ENCODE assay signal across 23 mouse cellular contexts in the genomic region with DNA sequence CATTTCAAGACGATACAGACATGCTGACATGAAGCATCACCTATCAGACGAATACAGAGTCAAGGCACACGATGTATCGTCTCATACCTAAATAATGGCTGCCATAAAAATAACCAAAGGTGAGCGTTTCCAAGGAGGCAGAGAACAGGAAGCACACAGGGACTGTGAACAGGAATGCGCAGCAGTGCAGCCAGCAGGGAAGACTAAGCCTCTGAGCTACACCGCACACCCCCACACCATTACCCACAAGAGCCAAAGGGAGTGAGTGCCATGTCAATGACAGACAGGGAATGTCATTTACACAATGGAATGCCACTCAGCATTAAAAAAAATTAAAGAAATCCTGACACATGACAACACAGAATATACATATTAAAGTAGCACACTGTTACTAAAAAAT. TPM values are rescaled to one million over a fixed set of nuclear protein-coding genes. Genes with fewer than 3 reads are reported as not detected.
DNase-seq lines count a peak whose midpoint lies in the region; ATAC-seq lines count a peak whose summit lies in the region.
"Had no signal": no experiment of that assay in that cellular context is flagged by ENCODE, and none has a peak within 500 bp of the region (broad histone marks: within the 10 kb centered on the region; RNA-seq: fewer than 3 reads in every experiment).

No protein-coding gene starts in this region.

- WGBS in heart, embryonic 11.5 days (ENCODE audit: insufficient replicate concordance) = 91% methylated on average over 7 of the region's 7 CpGs

- no peak overlapping the region for H3K4me3 ChIP-seq in heart, embryonic 11.5 days (ENCODE audit: low read depth, low read length)
- H3K4me3 ChIP-seq: embryonic facial prominence, embryonic 10.5 days; forebrain, embryonic 13.5 days; gastrocnemius, adult 2 months; heart, embryonic 10.5 days; heart, embryonic 15.5 days; hindbrain, embryonic 13.5 days had no signal

- H3K9me3 ChIP-seq in heart, embryonic 11.5 days (replicated peaks; ENCODE audit: control insufficient read depth, low read length) = no peaks in the 10 kb centered on the region
- H3K9me3 ChIP-seq: embryonic facial prominence, embryonic 10.5 days; forebrain, embryonic 13.5 days; heart, embryonic 10.5 days; heart, embryonic 15.5 days; hindbrain, embryonic 13.5 days had no signal

- peaks cover 20% of the 10 kb centered on the region for H3K36me3 ChIP-seq in heart, embryonic 11.5 days (ENCODE audit: control insufficient read depth, insufficient read depth, low read length)

- no peak overlapping the region for H3K4me2 ChIP-seq in heart, embryonic 11.5 days
- H3K4me2 ChIP-seq: forebrain, embryonic 13.5 days; heart, embryonic 15.5 days; hindbrain, embryonic 13.5 days had no signal

- H3K27ac ChIP-seq in heart, embryonic 11.5 days (ENCODE audit: low read depth, low read length) = no peak overlapping the region
- H3K27ac ChIP-seq: embryonic facial prominence, embryonic 10.5 days; forebrain, embryonic 13.5 days; gastrocnemius, adult 2 months; heart, embryonic 10.5 days; heart, embryonic 15.5 days; hindbrain, embryonic 13.5 days; hindbrain, postnatal 0 days had no signal

- no peaks in the 10 kb centered on the region for H3K27me3 ChIP-seq in heart, embryonic 11.5 days (ENCODE audit: control insufficient read depth, insufficient read depth, low read length)
- H3K27me3 ChIP-seq: forebrain, embryonic 13.5 days; heart, embryonic 15.5 days; hindbrain, embryonic 13.5 days had no signal

- no peak overlapping the region for H3K9ac ChIP-seq in heart, embryonic 11.5 days (ENCODE audit: low read depth, low read length)
- H3K9ac ChIP-seq: forebrain, embryonic 13.5 days; forebrain, postnatal 0 days; heart, embryonic 15.5 days; hindbrain, embryonic 13.5 days had no signal

- no peaks in the 10 kb centered on the region for H3K4me1 ChIP-seq in heart, embryonic 11.5 days (ENCODE audit: control insufficient read depth, insufficient read depth, low read length)
- H3K4me1 ChIP-seq: embryonic facial prominence, embryonic 10.5 days; forebrain, embryonic 13.5 days; heart, embryonic 10.5 days; heart, embryonic 15.5 days; hindbrain, embryonic 13.5 days had no signal

- DNase-seq in heart, adult 11 months = peak; percentile 61
- peak; percentile 77 for DNase-seq in brain, adult 2 months (ENCODE audit: low read depth, low spot score)
- DNase-seq in cerebellum, postnatal 14 days = peak; percentile 33 to 50
- no peak for DNase-seq in gastrocnemius, postnatal 36 days
- no peak for DNase-seq in spleen, postnatal 36 days (ENCODE audit: low spot score in 2 of 2)
- DNase-seq: adrenal gland, adult 2 months; adrenal gland, postnatal 25 days; B cell, adult 2 months; forebrain, postnatal 0 days; gastrocnemius, adult 2 months; gastrocnemius, postnatal 25 days; heart, adult 18-20 months; heart, postnatal 14 days; kidney, adult 11 months had no signal

- intact Hi-C loops in gastrocnemius, postnatal 36 days (cut with DNase I) = no loop called here

- no peak for ATAC-seq in heart, embryonic 11.5 days (replicated peaks; ENCODE audit: insufficient number of reproducible peaks, low FRiP score, low TSS enrichment)
- no peak for ATAC-seq in megakaryocyte-erythroid progenitor cell, adult 5-6 weeks (replicated peaks; ENCODE audit: low FRiP score, low TSS enrichment, poor library complexity, severe bottlenecking)
- ATAC-seq: CD4-positive, CD25-positive, alpha-beta regulatory T cell, adult 4 months; forebrain, embryonic 13.5 days; forebrain, postnatal 0 days; hindbrain, postnatal 0 days had no signal

RNA-seq across cellular contexts. Expression of gene Cwc22, which starts 19.7 kb away (rescaled TPM):
- 22.2 and 23.8 TPM in 2 replicates for polyA plus RNA-seq in heart, embryonic 11.5 days (2014; fragmentation: Nextera tagmentation; extraction: Ambion mirVana)
- 54.6 and 59.3 TPM in 2 replicates for total RNA-seq in megakaryocyte-erythroid progenitor cell, adult 5-6 weeks (2014; fragmentation: Nextera tagmentation)
- 140 and 163 TPM in 2 replicates for total RNA-seq in megakaryocyte-erythroid progenitor cell, adult 5-6 weeks (2017)
- 10 to 100 TPM; 12.9 to 15.3 TPM for total RNA-seq in gastrocnemius, postnatal 36 days (2021)

Comparison
In these comparisons a context has a peak if more than half of its experiments do, and no peak if none do; other contexts are left out.
1. DNase-seq: peak in heart, adult 11 months (single experiment), brain, adult 2 months (single experiment) and cerebellum, postnatal 14 days (2 of 2); none in gastrocnemius, postnatal 36 days (0 of 2) and spleen, postnatal 36 days (0 of 2).